Mouse (Mus musculus): ENCODE results near the gene Pgk1. TPM values are rescaled to one million over a fixed set of nuclear protein-coding genes. Genes with fewer than 3 reads are reported as not detected.

The Pgk1 gene
- polyA plus RNA-seq, 1 experiment, result 62.6 TPM

- H3K36me3 ChIP-seq (replicated peaks; ENCODE audit: low read length), result peaks cover 91% of the 10 kb centered on the region
- no peaks in the 10 kb centered on the region for H3K9me3 ChIP-seq
- no peaks in the 10 kb centered on the region for H3K27me3 ChIP-seq (replicated peaks)
- H3K4me3 ChIP-seq (replicated peaks), result no peak overlapping the region
- peaks cover 15% of the 10 kb centered on the region for H3K4me1 ChIP-seq
- TF ChIP-seq FLI1 (IDR thresholded peaks at IDR 0.05; ENCODE audit: low read length) (no peak), GATA1 (IDR thresholded peaks at IDR 0.05; ENCODE audit: borderline replicate concordance, low read length) (no peak)
These were observed 10.4 kb downstream of the Pgk1 start for GRCm38 (mm10) chrX:106197308-106197707.

- peaks cover 90% of the 10 kb centered on the region for H3K36me3 ChIP-seq (replicated peaks; ENCODE audit: low read length)
- peaks cover 7% of the 10 kb centered on the region for H3K4me1 ChIP-seq
- H3K9me3 ChIP-seq, result no peaks in the 10 kb centered on the region
- TF ChIP-seq GATA1 (IDR thresholded peaks at IDR 0.05; ENCODE audit: borderline replicate concordance, low read length) (no peak), FLI1 (IDR thresholded peaks at IDR 0.05; ENCODE audit: low read length) (no peak)
- H3K4me3 ChIP-seq (replicated peaks), result no peak overlapping the region
- H3K27me3 ChIP-seq (replicated peaks), result no peaks in the 10 kb centered on the region
These were observed 12.0 kb downstream of the Pgk1 start for GRCm38 (mm10) chrX:106198904-106199303.

GRCm38 (mm10) chrX:106209100-106209499 is 22.2 kb downstream of the Pgk1 start:
- TF ChIP-seq FLI1 (IDR thresholded peaks at IDR 0.05; ENCODE audit: low read length) (no peak), GATA1 (IDR thresholded peaks at IDR 0.05; ENCODE audit: borderline replicate concordance, low read length) (no peak)
- H3K4me1 ChIP-seq, result no peaks in the 10 kb centered on the region

DNA sequence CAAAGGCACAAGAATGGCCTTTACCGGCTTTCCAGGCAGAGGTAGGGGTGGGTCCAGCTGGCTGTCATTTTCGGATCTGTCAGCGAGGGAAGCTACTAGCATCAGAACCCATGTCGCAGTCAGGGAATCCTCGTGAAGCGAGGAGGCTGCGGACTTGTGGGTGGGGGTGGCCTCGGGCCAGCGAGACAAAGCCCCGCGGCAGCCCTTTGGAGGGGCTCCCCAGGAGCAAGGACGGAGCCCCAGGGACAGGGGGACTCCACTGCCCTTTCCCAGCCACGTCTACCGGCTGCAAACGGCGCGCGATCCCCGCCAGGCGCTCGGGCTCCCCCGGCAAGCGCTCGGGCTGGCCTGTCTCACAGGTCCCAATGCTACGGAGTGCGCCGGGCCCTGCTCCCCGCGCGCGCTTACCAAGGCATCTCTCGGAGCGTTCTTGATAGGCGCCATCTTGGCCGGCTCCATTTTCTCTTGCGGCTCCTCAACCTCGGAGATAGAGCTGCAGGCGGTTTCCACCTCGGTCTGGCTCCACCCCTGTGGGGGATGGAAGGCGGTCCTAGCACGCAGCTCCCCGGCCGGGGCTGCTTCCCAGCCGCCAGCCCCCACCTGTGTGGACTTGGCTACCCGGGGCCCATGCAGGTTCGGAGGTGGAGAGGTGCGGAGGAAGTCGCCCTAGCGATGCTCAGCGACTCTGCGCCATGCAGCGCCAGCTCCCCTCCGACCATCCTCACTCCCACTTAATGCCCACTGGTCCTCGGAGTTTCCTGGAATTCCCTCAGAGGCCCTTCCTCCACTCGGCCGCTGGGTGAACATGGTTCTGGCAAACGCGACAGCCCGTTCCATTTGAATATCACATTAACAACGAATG is 32.5 kb downstream of the Pgk1 start:
- H3K4me3 ChIP-seq (replicated peaks), result peak overlapping the region; percentile 90
- H3K27me3 ChIP-seq (replicated peaks), result peaks cover 10% of the 10 kb centered on the region
- TF ChIP-seq FLI1 (IDR thresholded peaks at IDR 0.05; ENCODE audit: low read length) (no peak), GATA1 (IDR thresholded peaks at IDR 0.05; ENCODE audit: borderline replicate concordance, low read length) (no peak)
- peaks cover 24% of the 10 kb centered on the region for H3K9me3 ChIP-seq
- no peaks in the 10 kb centered on the region for H3K36me3 ChIP-seq (replicated peaks; ENCODE audit: low read length)
- no peaks in the 10 kb centered on the region; the same call in 1 of the 2 replicates for H3K4me1 ChIP-seq

More at GRCm38 (mm10) chrX:106209100-106209499, 22.2 kb downstream of the Pgk1 start:
- peaks cover 45% of the 10 kb centered on the region for H3K36me3 ChIP-seq (replicated peaks; ENCODE audit: low read length)
- H3K9me3 ChIP-seq, result no peaks in the 10 kb centered on the region
- no peaks in the 10 kb centered on the region for H3K27me3 ChIP-seq (replicated peaks)
- no peak overlapping the region for H3K4me3 ChIP-seq (replicated peaks)

DNA sequence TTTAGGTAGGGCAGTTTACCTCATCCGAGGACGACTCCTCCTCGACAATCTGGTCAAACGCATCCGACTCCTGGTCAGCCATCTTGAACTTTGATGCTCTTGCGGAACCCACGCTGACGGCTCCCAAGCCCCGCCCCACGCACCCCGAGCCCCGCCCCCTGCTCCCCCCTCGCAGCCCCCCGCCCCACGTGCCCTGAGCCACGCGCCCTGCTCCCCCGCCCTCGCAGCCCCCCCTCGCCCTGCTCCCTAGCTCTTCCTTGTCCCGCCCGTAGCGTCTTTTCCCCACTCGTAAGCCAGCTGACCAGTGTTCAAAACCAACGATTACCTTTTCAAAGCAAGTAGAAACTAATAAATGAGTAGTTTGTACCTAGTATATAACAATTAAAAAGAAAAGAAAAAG is 34.2 kb downstream of the Pgk1 start, which contains the start of gene Taf9b:
Gene Taf9b (minus strand): TSS at position 101 of the 400 bp plus-strand sequence.
- H3K4me1 ChIP-seq, result no peaks in the 10 kb centered on the region; the same call in 1 of the 2 replicates
- H3K27me3 ChIP-seq (replicated peaks), result peaks cover 13% of the 10 kb centered on the region
- H3K4me3 ChIP-seq (replicated peaks), result no peak within 1 kb of the TSS
- H3K36me3 ChIP-seq (replicated peaks; ENCODE audit: low read length), result no peaks in the 10 kb centered on the region
- TF ChIP-seq FLI1 (IDR thresholded peaks at IDR 0.05; ENCODE audit: low read length) (no peak), GATA1 (IDR thresholded peaks at IDR 0.05; ENCODE audit: borderline replicate concordance, low read length) (no peak)
- H3K9me3 ChIP-seq, result peaks cover 24% of the 10 kb centered on the region

Other genes starting within 250 kb of the Pgk1 start
- gene Magt1, start 175.2 kb upstream of the Pgk1 start, polyA plus RNA-seq (2012; ENCODE audit: insufficient read depth, low replicate concordance), result 7.8 TPM in 1 of 2 replicates, not detected in the other
- 5.5 and 18.9 TPM in 2 replicates for gene Cox7b, start 171.4 kb upstream of the Pgk1 start, polyA plus RNA-seq (2012; ENCODE audit: insufficient read depth, low replicate concordance)
- gene Atp7a, start 159.8 kb upstream of the Pgk1 start, polyA plus RNA-seq (2012; ENCODE audit: insufficient read depth, low replicate concordance), result 0.06 TPM in 1 of 2 replicates, not detected in the other
- gene Tlr13, start 43.9 kb upstream of the Pgk1 start, polyA plus RNA-seq (2012; ENCODE audit: insufficient read depth, low replicate concordance), result 0.41 TPM in 1 of 2 replicates, not detected in the other
- 0.86 TPM in 1 of 2 replicates, not detected in the other for gene Taf9b, start 34.1 kb downstream of the Pgk1 start, polyA plus RNA-seq (2012; ENCODE audit: insufficient read depth, low replicate concordance)
- not detected in 2 replicates for gene Fnd3c2, start 68.3 kb downstream of the Pgk1 start, polyA plus RNA-seq (2012; ENCODE audit: insufficient read depth, low replicate concordance)